Mouse (Mus musculus): ENCODE results near the gene Gfod2.

DNA sequence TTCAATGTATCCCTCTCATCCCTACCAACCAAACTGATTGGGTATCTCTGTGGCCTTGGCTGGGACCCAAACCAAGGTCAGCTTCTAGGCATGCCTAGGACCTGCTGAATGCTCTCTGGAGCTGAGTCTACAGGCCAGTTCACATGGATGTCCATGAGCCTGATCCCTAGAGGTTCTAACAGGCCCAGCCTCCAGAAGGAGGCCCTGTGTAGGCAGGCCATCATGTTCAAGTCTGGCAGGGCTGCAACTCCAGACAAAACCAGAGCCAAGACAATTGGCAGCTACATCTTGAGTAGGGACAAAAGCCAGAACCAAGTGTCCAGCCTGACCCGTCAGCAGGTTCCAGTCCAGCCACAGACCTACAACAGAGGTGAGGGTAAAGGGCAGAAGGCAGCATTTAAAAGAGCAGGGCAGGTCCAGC is 15.0 kb upstream of the Gfod2 start:
- no peak for TF ChIP-seq CTCF (IDR thresholded peaks at IDR 0.05; ENCODE audit: low read depth, low read length)
- no peak for TF ChIP-seq POLR2A (IDR thresholded peaks at IDR 0.05; ENCODE audit: insufficient read depth, low read length)

Data from ES-Bruce4 (cell line).